22 mouse cellular contexts compared by ENCODE assay signal in the genomic region with DNA sequence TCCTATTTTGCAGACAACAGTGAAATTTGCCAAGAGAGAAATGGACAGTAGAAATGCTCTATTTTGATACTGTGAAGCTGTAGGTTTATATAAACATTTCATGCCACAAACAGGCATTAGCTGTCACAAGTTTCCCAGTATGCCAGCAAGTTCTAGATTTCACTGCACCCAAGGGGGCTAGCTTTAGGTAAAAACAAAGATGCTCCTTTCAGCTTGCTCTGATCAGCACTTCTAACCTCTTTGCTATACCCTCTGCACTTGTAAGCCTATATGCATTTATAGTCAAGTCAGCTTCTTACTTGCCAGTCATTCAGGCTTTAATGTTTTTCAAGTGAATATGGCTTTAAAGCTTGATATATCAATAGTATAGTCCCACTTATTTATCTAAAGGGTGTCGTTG. TPM values are rescaled to one million over a fixed set of nuclear protein-coding genes. Genes with fewer than 3 reads are reported as not detected.
DNase-seq lines count a peak whose midpoint lies in the region; ATAC-seq and TF ChIP-seq lines count a peak whose summit lies in the region.
"Had no signal": no experiment of that assay in that cellular context is flagged by ENCODE, and none has a peak within 500 bp of the region (broad histone marks: within the 10 kb centered on the region; RNA-seq: fewer than 3 reads in every experiment).

No protein-coding gene starts in this region.

- H3K79me2 ChIP-seq in CH12.LX (replicated peaks; ENCODE audit: control insufficient read depth, extremely low read depth, insufficient read depth, poor library complexity, severe bottlenecking), result peaks cover 2% of the 10 kb centered on the region; the same call in 1 of the 2 replicates
- H3K79me2 ChIP-seq in MEL (ENCODE audit: control insufficient read depth, insufficient read depth, low read length, poor library complexity), result no peaks in the 10 kb centered on the region

- WGBS in midbrain, embryonic 11.5 days, result 75% methylated on average over 1 of the region's 1 CpGs
- WGBS in midbrain, embryonic 14.5 days, result 82% methylated on average over 1 of the region's 1 CpGs

- no peaks in the 10 kb centered on the region for H3K4me1 ChIP-seq in midbrain, embryonic 11.5 days (ENCODE audit: control insufficient read depth, insufficient read depth, low read length)
- no peaks in the 10 kb centered on the region for H3K4me1 ChIP-seq in midbrain, embryonic 14.5 days (ENCODE audit: control insufficient read depth, insufficient read depth, low read length)
- H3K4me1 ChIP-seq in CH12.LX (ENCODE audit: control insufficient read depth in 1 of 2, insufficient read depth in 2 of 2) (no peaks in the 10 kb centered on the region), MEL (ENCODE audit: control insufficient read depth in 1 of 2, insufficient read depth in 2 of 2, low read length in 2 of 2) (no peaks in the 10 kb centered on the region)

- H3K9ac ChIP-seq in midbrain, embryonic 11.5 days (ENCODE audit: low read length), result no peak overlapping the region
- no peak overlapping the region for H3K9ac ChIP-seq in midbrain, embryonic 14.5 days (replicated peaks; ENCODE audit: low read length)
- H3K9ac ChIP-seq in CH12.LX (ENCODE audit: insufficient read depth, low read depth), result no peak overlapping the region
- H3K9ac ChIP-seq in MEL (ENCODE audit: control insufficient read depth, low read depth, low read length, poor library complexity, severe bottlenecking), result no peak overlapping the region

- no peak overlapping the region for H3K4me3 ChIP-seq in midbrain, embryonic 11.5 days (ENCODE audit: low read depth, low read length)
- H3K4me3 ChIP-seq in midbrain, embryonic 14.5 days (replicated peaks; ENCODE audit: low read depth, low read length), result no peak overlapping the region
- H3K4me3 ChIP-seq in CH12.LX (replicated peaks in 1 of 3; ENCODE audit: low read depth in 2 of 3, low read length in 2 of 3, poor library complexity in 1 of 3) (no peak overlapping the region), MEL (ENCODE audit: control insufficient read depth in 1 of 2, insufficient read depth in 1 of 2, low read depth in 2 of 2, low read length in 2 of 2) (no peak overlapping the region)

- TF ChIP-seq RAD21 in CH12.LX (IDR thresholded peaks at IDR 0.05; ENCODE audit: low read depth, low read length) (no peak), MEL (IDR thresholded peaks at IDR 0.05; ENCODE audit: low read depth, low read length) (no peak)

- in situ Hi-C loops in CH12.LX (cut with MboI; ENCODE audit: low pct_ligation_motif_present, low pct_unique_long_range_greater_than_20kb, low sequenced_read_pairs), result loop anchor here (25.0 kb wide), 1 partner anchor 471 kb away; a partner anchor contains a TSS

- H3K36me3 ChIP-seq in midbrain, embryonic 11.5 days (ENCODE audit: control insufficient read depth, insufficient read depth, low read length), result peaks cover 8% of the 10 kb centered on the region
- H3K36me3 ChIP-seq in midbrain, embryonic 14.5 days (ENCODE audit: control insufficient read depth, insufficient read depth, low read length), result peaks cover 67% of the 10 kb centered on the region
- H3K36me3 ChIP-seq in CH12.LX (replicated peaks in 1 of 2; ENCODE audit: control insufficient read depth in 1 of 2, insufficient read depth in 1 of 2, low read length in 1 of 2), result peaks cover 48 to 85% of the 10 kb centered on the region in 2 experiments
- H3K36me3 ChIP-seq in MEL (ENCODE audit: control insufficient read depth in 1 of 2, insufficient read depth in 2 of 2, low read length in 2 of 2), result peaks cover 6 to 23% of the 10 kb centered on the region in 2 experiments

- no peaks in the 10 kb centered on the region for H3K9me3 ChIP-seq in midbrain, embryonic 11.5 days (ENCODE audit: control insufficient read depth, low read length)
- no peaks in the 10 kb centered on the region for H3K9me3 ChIP-seq in midbrain, embryonic 14.5 days (ENCODE audit: control insufficient read depth, low read length)
- H3K9me3 ChIP-seq in CH12.LX (replicated peaks; ENCODE audit: low read length), result no peaks in the 10 kb centered on the region
- H3K9me3 ChIP-seq in MEL (replicated peaks; ENCODE audit: insufficient read depth, low read length), result no peaks in the 10 kb centered on the region
- H3K9me3 ChIP-seq: G1E had no signal

- dilution Hi-C loops in CH12.LX (cut with MboI; ENCODE audit: extremely low pct_ligation_motif_present, extremely low pct_unique_long_range_greater_than_20kb, low sequenced_read_pairs), result no loop called here

- no peak for TF ChIP-seq POLR2A in CH12.LX (IDR thresholded peaks at IDR 0.05; ENCODE audit: low read depth, low read length)
- 0 out of 4 replicates have a peak, but pooled peaks of 1 of the 2 experiments have one; percentile 20 for TF ChIP-seq POLR2A in MEL (IDR thresholded peaks at IDR 0.05; ENCODE audit: control insufficient read depth in 1 of 2, insufficient read depth in 1 of 2, low read depth in 1 of 2, low read length in 2 of 2, poor library complexity in 1 of 2)

- TF ChIP-seq CTCF in CH12.LX (conservative IDR thresholded peaks at IDR 0.05 in 1 of 2, IDR thresholded peaks at IDR 0.05 in 1 of 2; ENCODE audit: low read depth in 2 of 2, low read length in 2 of 2) (no peak), MEL (IDR thresholded peaks at IDR 0.05 in 2 of 3, conservative IDR thresholded peaks at IDR 0.05 in 1 of 3; ENCODE audit: control insufficient read depth in 1 of 3, insufficient read depth in 1 of 3, low read depth in 2 of 3, low read length in 3 of 3, poor library complexity in 1 of 3, severe bottlenecking in 1 of 3) (no peak)

- TF ChIP-seq EP300 in CH12.LX (IDR thresholded peaks at IDR 0.05; ENCODE audit: low read length) (no peak), MEL (IDR thresholded peaks at IDR 0.05; ENCODE audit: low read depth in 1 of 2, low read length in 2 of 2) (no peak)

- peak; percentile 91 for DNase-seq in midbrain, embryonic 11.5 days (ENCODE audit: low spot score, missing footprints)
- no peak for DNase-seq in midbrain, embryonic 14.5 days
- DNase-seq in CH12.LX (ENCODE audit: extremely low read depth) (no peak), MEL (ENCODE audit: low read depth, low spot score) (no peak)
- no peak for DNase-seq in ovary, postnatal 14 days (ENCODE audit: low spot score)
- no peak for DNase-seq in cerebellum, postnatal 36 days
- DNase-seq: adrenal gland, adult 2 months; adrenal gland, adult 8-10 months; adrenal gland, postnatal 10 days; adrenal gland, postnatal 14 days; adrenal gland, postnatal 25 days; adrenal gland, postnatal 36 days; B cell, adult 2 months; cerebellum, adult 11 months; cerebellum, adult 11-12 months; cerebellum, adult 18-20 months; cerebellum, adult 2 months; cerebellum, adult 8-10 months had no signal

- no peak overlapping the region for H3K4me2 ChIP-seq in midbrain, embryonic 11.5 days
- H3K4me2 ChIP-seq in midbrain, embryonic 14.5 days (ENCODE audit: low read length), result no peak overlapping the region
- H3K4me2 ChIP-seq in CH12.LX (ENCODE audit: insufficient read depth, low read depth, poor library complexity, severe bottlenecking), result no peak overlapping the region

- no peaks in the 10 kb centered on the region for H3K27me3 ChIP-seq in midbrain, embryonic 11.5 days (ENCODE audit: control insufficient read depth, insufficient read depth, low read length)
- no peaks in the 10 kb centered on the region for H3K27me3 ChIP-seq in midbrain, embryonic 14.5 days (ENCODE audit: control insufficient read depth, insufficient read depth, low read length)
- no peaks in the 10 kb centered on the region for H3K27me3 ChIP-seq in CH12.LX (replicated peaks)
- no peaks in the 10 kb centered on the region for H3K27me3 ChIP-seq in MEL (ENCODE audit: control insufficient read depth in 1 of 2, insufficient read depth in 2 of 2, low read length in 2 of 2)
- H3K27me3 ChIP-seq: Patski had no signal

- ATAC-seq in midbrain, embryonic 11.5 days (ENCODE audit: low FRiP score), result no peak
- ATAC-seq in midbrain, embryonic 14.5 days (ENCODE audit: low FRiP score, low TSS enrichment), result no peak
- ATAC-seq: activated CD4-positive, CD25-positive, alpha-beta regulatory T cell, adult 4 months; CD4-positive, CD25-positive, alpha-beta regulatory T cell, adult 4 months; Patski had no signal

- H3K27ac ChIP-seq in midbrain, embryonic 11.5 days (ENCODE audit: low read depth, low read length), result no peak overlapping the region
- no peak overlapping the region for H3K27ac ChIP-seq in midbrain, embryonic 14.5 days (replicated peaks; ENCODE audit: low read depth, low read length)
- H3K27ac ChIP-seq in CH12.LX (ENCODE audit: insufficient read depth, low read depth), result no peak overlapping the region
- H3K27ac ChIP-seq in MEL (ENCODE audit: control insufficient read depth, low read depth, low read length), result no peak overlapping the region

TF ChIP-seq in CH12.LX, 34 proteins besides CTCF, POLR2A, EP300 and RAD21 (continues in another document):
- TF ChIP-seq POLR2AphosphoS2 (IDR thresholded peaks at IDR 0.05; ENCODE audit: low read depth, low read length), result peak; percentile 23; the same call in 1 of the 2 replicates
- no peak for TF ChIP-seq NELFE (IDR thresholded peaks at IDR 0.05; ENCODE audit: low read depth, low read length)
- no peak for TF ChIP-seq SIN3A (IDR thresholded peaks at IDR 0.05; ENCODE audit: low read length)
- TF ChIP-seq PAX5 (IDR thresholded peaks at IDR 0.05; ENCODE audit: low read length), result no peak

TF ChIP-seq in MEL, 35 proteins besides CTCF, POLR2A, EP300 and RAD21 (continues in another document):
- TF ChIP-seq SMC3 (IDR thresholded peaks at IDR 0.05; ENCODE audit: low read depth, low read length) (no peak), ETS1 (IDR thresholded peaks at IDR 0.05; ENCODE audit: low read depth, low read length) (no peak), TAL1 (IDR thresholded peaks at IDR 0.05; ENCODE audit: low read length) (no peak), POLR2AphosphoS2 (IDR thresholded peaks at IDR 0.05; ENCODE audit: low read length) (0 out of 2 replicates have a peak, but pooled peaks have one; percentile 16)

RNA-seq across cellular contexts. Expression of a gene that starts 27.8 kb away (rescaled TPM):
- 338 and 356 TPM in 2 replicates for polyA plus RNA-seq in midbrain, embryonic 11.5 days (2014; fragmentation: Nextera tagmentation; extraction: Ambion mirVana)
- polyA plus RNA-seq in midbrain, embryonic 14.5 days (2014; fragmentation: Nextera tagmentation; extraction: Ambion mirVana), result 258 and 287 TPM in 2 replicates
- total RNA-seq in CH12.LX (2012; rRNA removed) (205 and 241 TPM in 2 replicates), CH12.LX (2014; rRNA removed) (288 and 322 TPM in 2 replicates), MEL (2012; rRNA removed) (112 and 114 TPM in 2 replicates)
- polyA plus RNA-seq in CH12.LX (2012; ENCODE audit: insufficient read length, low read depth) (725 and 830 TPM in 2 replicates), MEL (2012; ENCODE audit: insufficient read depth in 1 of 2, insufficient read length in 2 of 2, low read depth in 1 of 2, low replicate concordance in 2 of 2, missing spikeins in 1 of 2) (100 to 1,000 TPM; 215 to 486 TPM)

RNA-seq across cellular contexts. Expression of a gene that starts 27.8 kb away (rescaled TPM):
- polyA plus RNA-seq in midbrain, embryonic 11.5 days (2014; fragmentation: Nextera tagmentation; extraction: Ambion mirVana), result 95.5 and 106 TPM in 2 replicates
- 49.3 and 62.7 TPM in 2 replicates for polyA plus RNA-seq in midbrain, embryonic 14.5 days (2014; fragmentation: Nextera tagmentation; extraction: Ambion mirVana)
- total RNA-seq in CH12.LX (2012; rRNA removed), result 61.3 and 64.3 TPM in 2 replicates
- total RNA-seq in CH12.LX (2014; rRNA removed), result 232 and 247 TPM in 2 replicates
- polyA plus RNA-seq in CH12.LX (2012; ENCODE audit: insufficient read length, low read depth), result 94.6 and 144 TPM in 2 replicates
- 42.6 and 48.9 TPM in 2 replicates for total RNA-seq in MEL (2012; rRNA removed)
- polyA plus RNA-seq in MEL (2012; ENCODE audit: insufficient read depth in 1 of 2, insufficient read length in 2 of 2, low read depth in 1 of 2, low replicate concordance in 2 of 2, missing spikeins in 1 of 2), result 10 to 100 TPM in 1 of 2 experiments, not detected in 1; 70.0 TPM
